Mouse (Mus musculus) heart, postnatal 0 days (tissue): ENCODE data around the gene D030056L22Rik.

Experiments
- CTCF ChIP-seq: IDR thresholded peaks from 2 replicates; pipeline ENCODE4 v1.5.1; 2016; ENCODE audit warnings: antibody characterized with exemption, control low read depth, low read depth
- EP300 ChIP-seq: IDR thresholded peaks from 2 replicates; pipeline ENCODE4 v1.6.1; 2016; ENCODE audit warnings: antibody characterized with exemption, low read depth

- no peak for TF ChIP-seq CTCF
- TF ChIP-seq EP300: no peak
These were observed 17.9 kb upstream of the D030056L22Rik start for GRCm38 (mm10) chr19:18695116-18695515.
